Mouse (Mus musculus): ENCODE data around the gene Kbtbd13.

Gene Kbtbd13

GRCm38 (mm10) chr9:65391613-65391964, at the start of gene Kbtbd13:
TSS of gene Kbtbd13 (minus strand) at chr9:65391652.
- no peak for DNase-seq

- DNase-seq: peak; percentile 92
These were observed 44.3 kb upstream of the Kbtbd13 start, which contains the start of gene Mtfmt for GRCm38 (mm10) chr9:65435671-65436301. TSS of gene Mtfmt (plus strand) at chr9:65435782.

- no peak for DNase-seq
These were observed 43.8 kb upstream of the Kbtbd13 start for GRCm38 (mm10) chr9:65435211-65435610.

GRCm38 (mm10) chr9:65434140-65434539, 42.7 kb upstream of the Kbtbd13 start:
- DNase-seq: peak; percentile 23

- peak; percentile 66 for DNase-seq
These were observed 40.8 kb upstream of the Kbtbd13 start for GRCm38 (mm10) chr9:65432236-65432635.

GRCm38 (mm10) chr9:65430921-65431320, 39.5 kb upstream of the Kbtbd13 start:
- DNase-seq: no peak

GRCm38 (mm10) chr9:65430401-65430800, 38.9 kb upstream of the Kbtbd13 start:
- DNase-seq: no peak

- no peak for DNase-seq
These were observed 36.6 kb upstream of the Kbtbd13 start for GRCm38 (mm10) chr9:65428003-65428402.

GRCm38 (mm10) chr9:65427511-65427910, 36.1 kb upstream of the Kbtbd13 start:
- DNase-seq: no peak

GRCm38 (mm10) chr9:65424393-65424792, 32.9 kb upstream of the Kbtbd13 start:
- DNase-seq: no peak

GRCm38 (mm10) chr9:65422760-65423501, 31.5 kb upstream of the Kbtbd13 start, which contains the start of gene Slc51b:
TSS of gene Slc51b (minus strand) at chr9:65422955.
- DNase-seq: no peak

- DNase-seq: no peak
These were observed 28.2 kb upstream of the Kbtbd13 start for GRCm38 (mm10) chr9:65419633-65420032.

- DNase-seq: no peak
These were observed 26.3 kb upstream of the Kbtbd13 start for GRCm38 (mm10) chr9:65417738-65418137.

- no peak for DNase-seq
These were observed 19.9 kb upstream of the Kbtbd13 start for GRCm38 (mm10) chr9:65411326-65411725.

- DNase-seq: no peak
These were observed 18.9 kb upstream of the Kbtbd13 start for GRCm38 (mm10) chr9:65410378-65410777.

- no peak for DNase-seq
These were observed 17.4 kb upstream of the Kbtbd13 start for GRCm38 (mm10) chr9:65408871-65409295.

- DNase-seq: no peak
These were observed 16.4 kb upstream of the Kbtbd13 start for GRCm38 (mm10) chr9:65407861-65408260.

- DNase-seq: no peak
These were observed 15.9 kb upstream of the Kbtbd13 start for GRCm38 (mm10) chr9:65407327-65407726.

GRCm38 (mm10) chr9:65405184-65405449, 13.7 kb upstream of the Kbtbd13 start:
- no peak for DNase-seq

- peak; percentile 56 for DNase-seq
These were observed 13.1 kb upstream of the Kbtbd13 start for GRCm38 (mm10) chr9:65404331-65405183.

- no peak for DNase-seq
These were observed 8.5 kb upstream of the Kbtbd13 start for GRCm38 (mm10) chr9:65399934-65400333.

- peak; percentile 25 for DNase-seq
These were observed 6.8 kb upstream of the Kbtbd13 start, which contains the start of gene Rasl12 for GRCm38 (mm10) chr9:65398279-65398678. TSS of gene Rasl12 (plus strand) at chr9:65398506.

GRCm38 (mm10) chr9:65394360-65394759, 2.9 kb upstream of the Kbtbd13 start:
- no peak for DNase-seq

GRCm38 (mm10) chr9:65393606-65394005, 2.2 kb upstream of the Kbtbd13 start:
- DNase-seq: no peak
